Mouse (Mus musculus): ENCODE results near the gene Serpinb6b.

The Serpinb6b gene

GRCm38 (mm10) chr13:32974889-32975460, 10.0 kb downstream of the Serpinb6b start:
- no peak for DNase-seq (ENCODE audit: low spot score)

- DNase-seq (ENCODE audit: low spot score), result no peak
Measured at GRCm38 (mm10) chr13:32975710-32976109, 10.7 kb downstream of the Serpinb6b start.

GRCm38 (mm10) chr13:32982556-32983042, 17.6 kb downstream of the Serpinb6b start:
- no peak for DNase-seq (ENCODE audit: low spot score)

- DNase-seq (ENCODE audit: low spot score), result no peak
Measured at GRCm38 (mm10) chr13:32986256-32986655, 21.2 kb downstream of the Serpinb6b start.

GRCm38 (mm10) chr13:32993152-32993893, 28.3 kb downstream of the Serpinb6b start:
- DNase-seq (ENCODE audit: low spot score), result no peak

GRCm38 (mm10) chr13:32993894-32994242, 28.9 kb downstream of the Serpinb6b start:
- DNase-seq (ENCODE audit: low spot score), result no peak

GRCm38 (mm10) chr13:32995051-32995450, 30.0 kb downstream of the Serpinb6b start:
- no peak for DNase-seq (ENCODE audit: low spot score)

- no peak for DNase-seq (ENCODE audit: low spot score)
Measured at GRCm38 (mm10) chr13:33001341-33001740, 36.3 kb downstream of the Serpinb6b start.

- DNase-seq (ENCODE audit: low spot score), result no peak
Measured at GRCm38 (mm10) chr13:33002950-33003349, 37.9 kb downstream of the Serpinb6b start, which contains the start of gene Serpinb9. Serpinb9 (plus strand) TSS chr13:33003250.

GRCm38 (mm10) chr13:33003523-33004413, 38.8 kb downstream of the Serpinb6b start:
- no peak for DNase-seq (ENCODE audit: low spot score)

- peak; percentile 73 for DNase-seq (ENCODE audit: low spot score)
Measured at GRCm38 (mm10) chr13:33004414-33005105, 39.6 kb downstream of the Serpinb6b start.

GRCm38 (mm10) chr13:33005501-33006075, 40.6 kb downstream of the Serpinb6b start:
- no peak for DNase-seq (ENCODE audit: low spot score)

- DNase-seq (ENCODE audit: low spot score), result no peak
Measured at GRCm38 (mm10) chr13:33006555-33006954, 41.5 kb downstream of the Serpinb6b start.

GRCm38 (mm10) chr13:33012395-33012794, 47.4 kb downstream of the Serpinb6b start:
- DNase-seq (ENCODE audit: low spot score), result no peak

- DNase-seq (ENCODE audit: low spot score), result no peak
Measured at GRCm38 (mm10) chr13:33013271-33013670, 48.3 kb downstream of the Serpinb6b start.

- DNase-seq (ENCODE audit: low spot score), result no peak
Measured at GRCm38 (mm10) chr13:33022371-33022770, 57.4 kb downstream of the Serpinb6b start.

- DNase-seq (ENCODE audit: low spot score), result no peak
Measured at GRCm38 (mm10) chr13:33026427-33027057, 61.5 kb downstream of the Serpinb6b start.

GRCm38 (mm10) chr13:33027244-33027643, 62.2 kb downstream of the Serpinb6b start, which contains the start of gene Serpinb9b:
Serpinb9b (plus strand) TSS chr13:33027416.
- DNase-seq (ENCODE audit: low spot score), result no peak

- DNase-seq (ENCODE audit: low spot score), result no peak
Measured at GRCm38 (mm10) chr13:33028146-33028545, 63.1 kb downstream of the Serpinb6b start.

- DNase-seq (ENCODE audit: low spot score), result no peak
Measured at GRCm38 (mm10) chr13:33028550-33028949, 63.5 kb downstream of the Serpinb6b start.
